Mouse (Mus musculus): ENCODE data around the gene Zkscan16. TPM values are rescaled to one million over a fixed set of nuclear protein-coding genes. Genes with fewer than 3 reads are reported as not detected.

Gene Zkscan16
- polyA plus RNA-seq, 1 experiment from 2014 or later, result 0.36 TPM

- no peak for ATAC-seq (ENCODE audit: borderline replicate concordance, extremely low read depth, low FRiP score, low TSS enrichment)
- H3K27me3 ChIP-seq, result no peaks in the 10 kb centered on the region
- H3K9ac ChIP-seq, result no peak overlapping the region
- H3K4me3 ChIP-seq, result no peak overlapping the region
- no peaks in the 10 kb centered on the region for H3K36me3 ChIP-seq
- WGBS, result 61% methylated on average over 8 of the region's 8 CpGs
- peaks cover 18% of the 10 kb centered on the region for H3K4me1 ChIP-seq
- no peak overlapping the region for H3K4me2 ChIP-seq
- H3K27ac ChIP-seq, result no peak overlapping the region
- no peaks in the 10 kb centered on the region for H3K9me3 ChIP-seq
Observed at GRCm38 (mm10) chr4:59006211-59006610, 62.8 kb downstream of the Zkscan16 start.

DNA sequence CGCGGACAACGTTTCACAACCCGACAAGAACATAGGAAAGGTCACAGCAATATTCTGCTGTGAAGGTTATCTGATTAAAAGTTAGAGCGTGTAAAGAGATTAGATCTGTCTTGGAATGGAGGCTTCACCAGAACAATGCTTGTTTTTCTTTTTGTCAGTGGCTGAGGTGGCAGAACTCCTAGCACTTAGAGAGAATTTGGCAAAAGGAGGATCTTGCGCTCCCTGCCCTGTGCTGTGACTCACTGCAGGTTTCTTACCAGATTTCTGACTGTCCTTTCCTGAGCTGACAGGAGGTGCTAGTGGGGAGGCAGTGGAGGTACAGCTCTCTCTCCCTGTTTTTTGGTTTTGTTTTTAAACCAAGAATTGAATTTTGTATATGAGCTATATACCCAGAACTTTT, 63.6 kb downstream of the Zkscan16 start:
- no peaks in the 10 kb centered on the region for H3K9me3 ChIP-seq
- no peak overlapping the region for H3K9ac ChIP-seq
- no peak overlapping the region for H3K4me2 ChIP-seq
- 66% methylated on average over 6 of the region's 6 CpGs for WGBS
- no peaks in the 10 kb centered on the region for H3K27me3 ChIP-seq
- no peaks in the 10 kb centered on the region for H3K36me3 ChIP-seq
- no peak for ATAC-seq (ENCODE audit: borderline replicate concordance, extremely low read depth, low FRiP score, low TSS enrichment)
- H3K4me3 ChIP-seq, result no peak overlapping the region
- H3K27ac ChIP-seq, result no peak overlapping the region
- H3K4me1 ChIP-seq, result peaks cover 21% of the 10 kb centered on the region

Other genes with a start within 250 kb of the Zkscan16 start
- gene Olfr267, start 155.9 kb upstream of the Zkscan16 start, polyA plus RNA-seq (2015; fragmentation: Nextera tagmentation; extraction: Ambion mirVana), result not detected in 2 replicates
- 26.6 and 26.7 TPM in 2 replicates for gene Ecpas, start 30.9 kb upstream of the Zkscan16 start, polyA plus RNA-seq (2015; fragmentation: Nextera tagmentation; extraction: Ambion mirVana)
- 36.1 and 37.7 TPM in 2 replicates for gene Ptgr1, start 43.5 kb downstream of the Zkscan16 start, polyA plus RNA-seq (2015; fragmentation: Nextera tagmentation; extraction: Ambion mirVana)
- gene Dnajc25, start 51.4 kb downstream of the Zkscan16 start, polyA plus RNA-seq (2015; fragmentation: Nextera tagmentation; extraction: Ambion mirVana), result 12.7 and 13.1 TPM in 2 replicates
- 12.7 and 15.2 TPM in 2 replicates for gene Gm20503, start 59.6 kb downstream of the Zkscan16 start, polyA plus RNA-seq (2015; fragmentation: Nextera tagmentation; extraction: Ambion mirVana)
- gene Gng10, start 91.5 kb downstream of the Zkscan16 start, polyA plus RNA-seq (2015; fragmentation: Nextera tagmentation; extraction: Ambion mirVana), result 116 and 125 TPM in 2 replicates
- gene AI481877, start 195.4 kb downstream of the Zkscan16 start, polyA plus RNA-seq (2015; fragmentation: Nextera tagmentation; extraction: Ambion mirVana), result not detected in 2 replicates
- gene Ugcg, start 245.6 kb downstream of the Zkscan16 start, polyA plus RNA-seq (2015; fragmentation: Nextera tagmentation; extraction: Ambion mirVana), result 10.0 and 12.1 TPM in 2 replicates